In the genomic region with DNA sequence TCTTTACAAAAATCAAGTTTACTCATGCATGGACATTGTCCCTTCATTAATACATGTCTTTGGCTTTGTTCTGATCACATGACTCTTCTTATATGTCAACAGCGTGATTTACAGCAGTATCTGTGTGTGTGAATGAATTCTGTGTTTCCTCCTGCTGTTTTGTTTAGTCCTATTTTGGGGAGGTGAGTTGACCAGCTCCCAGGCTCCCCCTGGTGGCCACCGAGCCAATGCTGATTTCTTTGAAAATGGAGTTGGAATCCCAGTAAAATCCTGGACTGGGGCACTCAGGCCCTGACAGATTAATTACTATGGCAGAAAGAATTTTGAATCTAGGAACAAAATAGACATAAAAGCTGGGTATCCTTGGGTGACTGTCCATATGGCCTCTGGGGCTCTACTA, we compare ENCODE assay signal across 9 mouse cellular contexts. TPM values are rescaled to one million over a fixed set of nuclear protein-coding genes. Genes with fewer than 3 reads are reported as not detected.
DNase-seq lines count a peak whose midpoint lies in the region; ATAC-seq and TF ChIP-seq lines count a peak whose summit lies in the region.
"Had no signal": no experiment of that assay in that cellular context is flagged by ENCODE, and none has a peak within 500 bp of the region (broad histone marks: within the 10 kb centered on the region; RNA-seq: fewer than 3 reads in every experiment).

No protein-coding gene starts in this region.

- peak; percentile 87 for DNase-seq in forebrain, embryonic 11.5 days (ENCODE audit: low spot score)
- DNase-seq in adrenal gland, adult 2 months, result peak; percentile 79
- DNase-seq in embryo, embryonic 10.5 days (ENCODE audit: low spot score), result peak; percentile 83
- DNase-seq in layer of hippocampus, adult 9-11 months, result peak; percentile 57
- peak; percentile 4 to 60 for DNase-seq in spleen, adult 2 months (ENCODE audit: low read depth in 1 of 2, low spot score in 2 of 2)

- no peak for TF ChIP-seq POLR2A in spleen, adult 2 months (IDR thresholded peaks at IDR 0.05; ENCODE audit: low read depth, low read length)

- no peaks in the 10 kb centered on the region for H3K36me3 ChIP-seq in forebrain, embryonic 11.5 days (ENCODE audit: control insufficient read depth, insufficient read depth, low read length)
- H3K36me3 ChIP-seq in forebrain, embryonic 16.5 days (ENCODE audit: control insufficient read depth, insufficient read depth), result no peaks in the 10 kb centered on the region
- H3K36me3 ChIP-seq in heart, embryonic 11.5 days (ENCODE audit: control insufficient read depth, insufficient read depth, low read length), result no peaks in the 10 kb centered on the region
- no peaks in the 10 kb centered on the region for H3K36me3 ChIP-seq in spleen, adult 2 months (ENCODE audit: control insufficient read depth, insufficient read depth, low read length)

- H3K9ac ChIP-seq in forebrain, embryonic 11.5 days (ENCODE audit: low read length), result no peak overlapping the region
- H3K9ac ChIP-seq in forebrain, embryonic 16.5 days (replicated peaks; ENCODE audit: low read depth, low read length), result no peak overlapping the region
- no peak overlapping the region for H3K9ac ChIP-seq in heart, embryonic 11.5 days (ENCODE audit: low read depth, low read length)

- no peaks in the 10 kb centered on the region for H3K4me1 ChIP-seq in forebrain, embryonic 11.5 days (replicated peaks; ENCODE audit: control insufficient read depth, insufficient read depth, low read length)
- H3K4me1 ChIP-seq in forebrain, embryonic 16.5 days (replicated peaks; ENCODE audit: control insufficient read depth, insufficient read depth, low read length), result peaks cover 4% of the 10 kb centered on the region
- 0 out of 2 replicates have a peak, but pooled peaks cover 4% of the 10 kb centered on the region for H3K4me1 ChIP-seq in heart, embryonic 11.5 days (ENCODE audit: control insufficient read depth, insufficient read depth, low read length)
- no peaks in the 10 kb centered on the region for H3K4me1 ChIP-seq in spleen, adult 2 months (ENCODE audit: control insufficient read depth, insufficient read depth, insufficient read length)

- peak; percentile 81; the same call in 1 of the 2 replicates for TF ChIP-seq CTCF in spleen, adult 2 months (IDR thresholded peaks at IDR 0.05; ENCODE audit: extremely low read depth, insufficient read depth, insufficient read length, insufficient replicate concordance)

- H3K27me3 ChIP-seq in forebrain, embryonic 11.5 days (ENCODE audit: control insufficient read depth, insufficient read depth, low read length), result no peaks in the 10 kb centered on the region
- H3K27me3 ChIP-seq in forebrain, embryonic 16.5 days (replicated peaks; ENCODE audit: control insufficient read depth, insufficient read depth, low read length), result no peaks in the 10 kb centered on the region
- H3K27me3 ChIP-seq in heart, embryonic 11.5 days (ENCODE audit: control insufficient read depth, insufficient read depth, low read length), result no peaks in the 10 kb centered on the region
- no peaks in the 10 kb centered on the region for H3K27me3 ChIP-seq in spleen, adult 2 months (ENCODE audit: control insufficient read depth, insufficient read depth, low read length)

- H3K4me2 ChIP-seq in forebrain, embryonic 11.5 days (ENCODE audit: low read depth, low read length, severe bottlenecking), result no peak overlapping the region
- H3K4me2 ChIP-seq in forebrain, embryonic 16.5 days (ENCODE audit: low read length), result no peak overlapping the region
- peak overlapping the region; percentile 33; the same call in 1 of the 2 replicates for H3K4me2 ChIP-seq in heart, embryonic 11.5 days

- 2% methylated on average over 2 of the region's 2 CpGs for WGBS in forebrain, embryonic 11.5 days
- 0% methylated on average over 2 of the region's 2 CpGs for WGBS in forebrain, embryonic 16.5 days
- 4% methylated on average over 2 of the region's 2 CpGs for WGBS in heart, embryonic 11.5 days (ENCODE audit: insufficient replicate concordance)
- 0% methylated on average over 2 of the region's 2 CpGs for WGBS in spleen, adult 2 months

- no peak overlapping the region for H3K27ac ChIP-seq in forebrain, embryonic 11.5 days (ENCODE audit: low read depth, low read length)
- H3K27ac ChIP-seq in forebrain, embryonic 16.5 days (ENCODE audit: low read length), result no peak overlapping the region
- H3K27ac ChIP-seq in heart, embryonic 11.5 days (ENCODE audit: low read depth, low read length), result no peak overlapping the region
- no peak overlapping the region for H3K27ac ChIP-seq in spleen, adult 2 months (ENCODE audit: insufficient read depth, low read length)

- H3K4me3 ChIP-seq in forebrain, embryonic 11.5 days (ENCODE audit: low read depth, low read length), result no peak overlapping the region
- no peak overlapping the region for H3K4me3 ChIP-seq in forebrain, embryonic 16.5 days (replicated peaks; ENCODE audit: low read length)
- H3K4me3 ChIP-seq in heart, embryonic 11.5 days (ENCODE audit: low read depth, low read length), result no peak overlapping the region
- no peak overlapping the region for H3K4me3 ChIP-seq in spleen, adult 2 months (ENCODE audit: extremely low read depth, insufficient read depth, insufficient read length)

- ATAC-seq in forebrain, embryonic 11.5 days (replicated peaks; ENCODE audit: low FRiP score), result no peak
- no peak for ATAC-seq in forebrain, embryonic 16.5 days
- no peak for ATAC-seq in heart, embryonic 11.5 days (replicated peaks; ENCODE audit: insufficient number of reproducible peaks, low FRiP score, low TSS enrichment)
- peak; percentile 69; the same call in 1 of the 2 replicates for ATAC-seq in megakaryocyte, adult 5-6 weeks (ENCODE audit: poor library complexity, severe bottlenecking)

- H3K9me3 ChIP-seq in forebrain, embryonic 11.5 days (ENCODE audit: control insufficient read depth, low read length), result no peaks in the 10 kb centered on the region
- H3K9me3 ChIP-seq in forebrain, embryonic 16.5 days (ENCODE audit: control insufficient read depth, low read length), result no peaks in the 10 kb centered on the region
- no peaks in the 10 kb centered on the region for H3K9me3 ChIP-seq in heart, embryonic 11.5 days (replicated peaks; ENCODE audit: control insufficient read depth, low read length)

RNA-seq across cellular contexts. Expression of gene Olfr71, which starts 1.8 kb away (rescaled TPM):
- not detected in 2 replicates for polyA plus RNA-seq in forebrain, embryonic 11.5 days (2014; fragmentation: Nextera tagmentation; extraction: Ambion mirVana)
- polyA plus RNA-seq in forebrain, embryonic 16.5 days (2015; fragmentation: Nextera tagmentation; extraction: Ambion mirVana), result 0.09 TPM in 1 of 2 replicates, not detected in the other
- not detected for total RNA-seq in adrenal gland, adult 2 months (2021)
- polyA plus RNA-seq in adrenal gland, adult 2 months (2012; rRNA removed), result not detected in 2 replicates
- polyA plus RNA-seq in heart, embryonic 11.5 days (2014; fragmentation: Nextera tagmentation; extraction: Ambion mirVana), result not detected in 2 replicates
- total RNA-seq in megakaryocyte, adult 5-6 weeks (2015), result not detected in 2 replicates
- total RNA-seq in megakaryocyte, adult 5-6 weeks (2017), result not detected in 2 replicates
- not detected in 2 replicates for polyA plus RNA-seq in spleen, adult 2 months (2012; rRNA removed)
- polyA plus RNA-seq: liver, embryonic 16.5 days had no signal

RNA-seq across cellular contexts. Expression of gene Olfr70, which starts 11.2 kb away (rescaled TPM):
- polyA plus RNA-seq in forebrain, embryonic 11.5 days (2014; fragmentation: Nextera tagmentation; extraction: Ambion mirVana), result not detected in 2 replicates
- not detected in 2 replicates for polyA plus RNA-seq in forebrain, embryonic 16.5 days (2015; fragmentation: Nextera tagmentation; extraction: Ambion mirVana)
- total RNA-seq in adrenal gland, adult 2 months (2021), result not detected
- not detected in 2 replicates for polyA plus RNA-seq in adrenal gland, adult 2 months (2012; rRNA removed)
- not detected in 2 replicates for polyA plus RNA-seq in heart, embryonic 11.5 days (2014; fragmentation: Nextera tagmentation; extraction: Ambion mirVana)
- not detected in 2 replicates for total RNA-seq in megakaryocyte, adult 5-6 weeks (2015)
- not detected in 2 replicates for total RNA-seq in megakaryocyte, adult 5-6 weeks (2017)
- polyA plus RNA-seq in spleen, adult 2 months (2012; rRNA removed), result not detected in 2 replicates
- polyA plus RNA-seq: liver, embryonic 16.5 days had no signal

RNA-seq across cellular contexts. Expression of gene Hrct1, which starts 15.2 kb away (rescaled TPM):
- not detected in 2 replicates for polyA plus RNA-seq in forebrain, embryonic 11.5 days (2014; fragmentation: Nextera tagmentation; extraction: Ambion mirVana)
- polyA plus RNA-seq in forebrain, embryonic 16.5 days (2015; fragmentation: Nextera tagmentation; extraction: Ambion mirVana), result 0.34 and 0.47 TPM in 2 replicates
- total RNA-seq in adrenal gland, adult 2 months (2021), result 1 to 10 TPM; 2.2 to 3.9 TPM
- polyA plus RNA-seq in adrenal gland, adult 2 months (2012; rRNA removed), result 8.1 and 14.2 TPM in 2 replicates
- 0.59 and 0.99 TPM in 2 replicates for polyA plus RNA-seq in heart, embryonic 11.5 days (2014; fragmentation: Nextera tagmentation; extraction: Ambion mirVana)
- not detected in 2 replicates for total RNA-seq in megakaryocyte, adult 5-6 weeks (2015)
- not detected in 2 replicates for total RNA-seq in megakaryocyte, adult 5-6 weeks (2017)
- 0.69 and 0.79 TPM in 2 replicates for polyA plus RNA-seq in spleen, adult 2 months (2012; rRNA removed)

RNA-seq across cellular contexts. Expression of gene Spaar, which starts 18.0 kb away (rescaled TPM):
- not detected in 2 replicates for polyA plus RNA-seq in forebrain, embryonic 11.5 days (2014; fragmentation: Nextera tagmentation; extraction: Ambion mirVana)
- polyA plus RNA-seq in forebrain, embryonic 16.5 days (2015; fragmentation: Nextera tagmentation; extraction: Ambion mirVana), result 0.10 and 0.16 TPM in 2 replicates
- total RNA-seq in adrenal gland, adult 2 months (2021), result 1 to 10 TPM; 1.5 to 2.4 TPM
- polyA plus RNA-seq in adrenal gland, adult 2 months (2012; rRNA removed), result 2.0 and 2.6 TPM in 2 replicates
- 0.16 and 0.24 TPM in 2 replicates for polyA plus RNA-seq in heart, embryonic 11.5 days (2014; fragmentation: Nextera tagmentation; extraction: Ambion mirVana)
- total RNA-seq in megakaryocyte, adult 5-6 weeks (2015), result not detected in 2 replicates
- not detected in 2 replicates for total RNA-seq in megakaryocyte, adult 5-6 weeks (2017)
- polyA plus RNA-seq in spleen, adult 2 months (2012; rRNA removed), result 0.12 and 0.15 TPM in 2 replicates

RNA-seq across cellular contexts. Expression of gene Fam221b, which starts 42.9 kb away (rescaled TPM):
- 2.5 and 2.7 TPM in 2 replicates for polyA plus RNA-seq in forebrain, embryonic 11.5 days (2014; fragmentation: Nextera tagmentation; extraction: Ambion mirVana)
- 1.3 and 1.5 TPM in 2 replicates for polyA plus RNA-seq in forebrain, embryonic 16.5 days (2015; fragmentation: Nextera tagmentation; extraction: Ambion mirVana)
- total RNA-seq in adrenal gland, adult 2 months (2021), result under 1 TPM; 0.23 to 0.24 TPM
- polyA plus RNA-seq in adrenal gland, adult 2 months (2012; rRNA removed), result not detected in 2 replicates
- polyA plus RNA-seq in heart, embryonic 11.5 days (2014; fragmentation: Nextera tagmentation; extraction: Ambion mirVana), result 3.4 and 3.9 TPM in 2 replicates
- 0.11 TPM in 1 of 2 replicates, not detected in the other for total RNA-seq in megakaryocyte, adult 5-6 weeks (2015)
- 0.20 and 0.33 TPM in 2 replicates for total RNA-seq in megakaryocyte, adult 5-6 weeks (2017)
- not detected in 2 replicates for polyA plus RNA-seq in spleen, adult 2 months (2012; rRNA removed)

Comparison
In these comparisons a context has a peak if more than half of its experiments do, and no peak if none do; other contexts are left out.
1. DNase-seq: peak in every context shown above with its lines; median percentile 87 in forebrain, embryonic 11.5 days; 83 in embryo, embryonic 10.5 days; 79 in adrenal gland, adult 2 months; 57 in layer of hippocampus, adult 9-11 months; 32 in spleen, adult 2 months.